Mouse (Mus musculus): Measurements from ENCODE around the gene Ikzf3. TPM values are rescaled to one million over a fixed set of nuclear protein-coding genes. Genes with fewer than 3 reads are reported as not detected.

Ikzf3 gene
- polyA plus RNA-seq, 1 experiment = 104 TPM

GRCm38 (mm10) chr11:98445679-98446078, 100.2 kb downstream of the Ikzf3 start:
- TF ChIP-seq POLR2A (IDR thresholded peaks at IDR 0.05; ENCODE audit: low read depth, low read length) (no peak), CTCF (IDR thresholded peaks at IDR 0.05; ENCODE audit: extremely low read depth, insufficient read depth, insufficient read length, insufficient replicate concordance) (no peak)
- no peak for DNase-seq (ENCODE audit: low read depth in 1 of 2, low spot score in 2 of 2)
- Histone ChIP-seq H3K4me3 (ENCODE audit: extremely low read depth, insufficient read depth, insufficient read length) (no peak overlapping the region), H3K4me1 (ENCODE audit: control insufficient read depth, insufficient read depth, insufficient read length) (peaks cover 21% of the 10 kb centered on the region; the same call in 1 of the 2 replicates), H3K27ac (ENCODE audit: insufficient read depth, low read length) (no peak overlapping the region), H3K36me3 (ENCODE audit: control insufficient read depth, insufficient read depth, low read length) (no peaks in the 10 kb centered on the region), H3K27me3 (ENCODE audit: control insufficient read depth, insufficient read depth, low read length) (no peaks in the 10 kb centered on the region)
- WGBS = 76% methylated on average over 4 of the region's 4 CpGs

GRCm38 (mm10) chr11:98445238-98445637, 100.6 kb downstream of the Ikzf3 start:
- DNase-seq (ENCODE audit: low read depth in 1 of 2, low spot score in 2 of 2) = no peak
- H3K36me3 ChIP-seq (ENCODE audit: control insufficient read depth, insufficient read depth, low read length) = no peaks in the 10 kb centered on the region
- 59% methylated on average over 1 of the region's 1 CpGs for WGBS
- no peaks in the 10 kb centered on the region for H3K27me3 ChIP-seq (ENCODE audit: control insufficient read depth, insufficient read depth, low read length)
- H3K4me1 ChIP-seq (ENCODE audit: control insufficient read depth, insufficient read depth, insufficient read length) = peaks cover 21% of the 10 kb centered on the region; the same call in 1 of the 2 replicates
- H3K27ac ChIP-seq (ENCODE audit: insufficient read depth, low read length) = no peak overlapping the region
- TF ChIP-seq CTCF (IDR thresholded peaks at IDR 0.05; ENCODE audit: extremely low read depth, insufficient read depth, insufficient read length, insufficient replicate concordance) (no peak), POLR2A (IDR thresholded peaks at IDR 0.05; ENCODE audit: low read depth, low read length) (no peak)
- H3K4me3 ChIP-seq (ENCODE audit: extremely low read depth, insufficient read depth, insufficient read length) = no peak overlapping the region

GRCm38 (mm10) chr11:98443688-98444087, 102.1 kb downstream of the Ikzf3 start:
- 95% methylated on average over 1 of the region's 1 CpGs for WGBS
- TF ChIP-seq CTCF (IDR thresholded peaks at IDR 0.05; ENCODE audit: extremely low read depth, insufficient read depth, insufficient read length, insufficient replicate concordance) = no peak
- no peak for TF ChIP-seq POLR2A (IDR thresholded peaks at IDR 0.05; ENCODE audit: low read depth, low read length)
- Histone ChIP-seq H3K4me3 (ENCODE audit: extremely low read depth, insufficient read depth, insufficient read length) (no peak overlapping the region), H3K27me3 (ENCODE audit: control insufficient read depth, insufficient read depth, low read length) (no peaks in the 10 kb centered on the region), H3K36me3 (ENCODE audit: control insufficient read depth, insufficient read depth, low read length) (no peaks in the 10 kb centered on the region), H3K27ac (ENCODE audit: insufficient read depth, low read length) (no peak overlapping the region), H3K4me1 (ENCODE audit: control insufficient read depth, insufficient read depth, insufficient read length) (peaks cover 8% of the 10 kb centered on the region; the same call in 1 of the 2 replicates)
- DNase-seq (ENCODE audit: low read depth in 1 of 2, low spot score in 2 of 2) = no peak

GRCm38 (mm10) chr11:98438331-98439158, 107.3 kb downstream of the Ikzf3 start, which contains the start of gene Mien1:
TSS of gene Mien1 (minus strand) at chr11:98438991.
- WGBS = 3% methylated on average over 43 of the region's 43 CpGs
- Histone ChIP-seq H3K27me3 (ENCODE audit: control insufficient read depth, insufficient read depth, low read length) (no peaks in the 10 kb centered on the region), H3K4me3 (ENCODE audit: extremely low read depth, insufficient read depth, insufficient read length) (peak within 1 kb of the TSS; percentile 94), H3K27ac (ENCODE audit: insufficient read depth, low read length) (peak within 1 kb of the TSS; percentile 87), H3K36me3 (ENCODE audit: control insufficient read depth, insufficient read depth, low read length) (no peaks in the 10 kb centered on the region), H3K4me1 (ENCODE audit: control insufficient read depth, insufficient read depth, insufficient read length) (peaks cover 3% of the 10 kb centered on the region; the same call in 1 of the 2 replicates)
- DNase-seq (ENCODE audit: low read depth in 1 of 2, low spot score in 2 of 2) = peak; percentile 86 to 89
- TF ChIP-seq POLR2A (IDR thresholded peaks at IDR 0.05; ENCODE audit: low read depth, low read length) (peak; percentile 48; the same call in 1 of the 2 replicates), CTCF (IDR thresholded peaks at IDR 0.05; ENCODE audit: extremely low read depth, insufficient read depth, insufficient read length, insufficient replicate concordance) (peak; percentile 70; the same call in 1 of the 2 replicates)

- Histone ChIP-seq H3K27ac (ENCODE audit: insufficient read depth, low read length) (no peak overlapping the region), H3K36me3 (ENCODE audit: control insufficient read depth, insufficient read depth, low read length) (no peaks in the 10 kb centered on the region), H3K4me3 (ENCODE audit: extremely low read depth, insufficient read depth, insufficient read length) (no peak overlapping the region), H3K4me1 (ENCODE audit: control insufficient read depth, insufficient read depth, insufficient read length) (peaks cover 3% of the 10 kb centered on the region; the same call in 1 of the 2 replicates), H3K27me3 (ENCODE audit: control insufficient read depth, insufficient read depth, low read length) (no peaks in the 10 kb centered on the region)
- no peak for DNase-seq (ENCODE audit: low read depth in 1 of 2, low spot score in 2 of 2)
- WGBS = 94% methylated on average over 6 of the region's 6 CpGs
- TF ChIP-seq CTCF (IDR thresholded peaks at IDR 0.05; ENCODE audit: extremely low read depth, insufficient read depth, insufficient read length, insufficient replicate concordance) (no peak), POLR2A (IDR thresholded peaks at IDR 0.05; ENCODE audit: low read depth, low read length) (no peak)
These were observed 108.4 kb downstream of the Ikzf3 start for GRCm38 (mm10) chr11:98437441-98437840.

GRCm38 (mm10) chr11:98435723-98436122, 110.1 kb downstream of the Ikzf3 start:
- H3K4me1 ChIP-seq (ENCODE audit: control insufficient read depth, insufficient read depth, insufficient read length) = peaks cover 3% of the 10 kb centered on the region; the same call in 1 of the 2 replicates
- no peak overlapping the region for H3K27ac ChIP-seq (ENCODE audit: insufficient read depth, low read length)
- 87% methylated on average over 9 of the region's 9 CpGs for WGBS
- no peak overlapping the region for H3K4me3 ChIP-seq (ENCODE audit: extremely low read depth, insufficient read depth, insufficient read length)
- no peak for TF ChIP-seq POLR2A (IDR thresholded peaks at IDR 0.05; ENCODE audit: low read depth, low read length)
- TF ChIP-seq CTCF (IDR thresholded peaks at IDR 0.05; ENCODE audit: extremely low read depth, insufficient read depth, insufficient read length, insufficient replicate concordance) = no peak
- no peaks in the 10 kb centered on the region for H3K27me3 ChIP-seq (ENCODE audit: control insufficient read depth, insufficient read depth, low read length)
- no peak for DNase-seq (ENCODE audit: low read depth in 1 of 2, low spot score in 2 of 2)
- no peaks in the 10 kb centered on the region for H3K36me3 ChIP-seq (ENCODE audit: control insufficient read depth, insufficient read depth, low read length)

Measured in spleen, adult 2 months (tissue).